Mouse (Mus musculus) liver, postnatal 0 days (tissue): ENCODE data around the gene Pik3c2g. TPM values are rescaled to one million over a fixed set of nuclear protein-coding genes. Genes with fewer than 3 reads are reported as not detected.
A peak's percentile ranks its signal among the peaks of the same experiment; 100 is the strongest.

ENCODE experiments used
- ATAC-seq: fragments of 200-750 bp; cut with Nextera tagmentation; 2 replicates; pipeline ENCODE4 v1.8.0; 2017; ENCODE audit warnings: mild to moderate bottlenecking, moderate library complexity
- DNase-seq: peaks from one replicate; pipeline ENCODE4 v3.0.0-alpha.2; 2016
- H3K27ac ChIP-seq: fragments of 300-500 bp; sonication (generic); 2 replicates; pipeline ENCODE4 v1.5.1; 2014; ENCODE audit warnings: antibody characterized with exemption, moderate library complexity, mild to moderate bottlenecking, low read depth
- H3K27me3 ChIP-seq: fragments of 300-500 bp; sonication (generic); 2 replicates; pipeline ENCODE4 v1.6.1; 2014; ENCODE audit warnings: low read length, control low read depth, mixed read lengths; ENCODE audit not compliant: insufficient read depth
- H3K36me3 ChIP-seq: fragments of 300-500 bp; sonication (generic); replicated peaks from 2 replicates; pipeline ENCODE4 v1.6.1; 2014; ENCODE audit warnings: mild to moderate bottlenecking, control low read depth, low read length, moderate library complexity, mixed read lengths; ENCODE audit not compliant: insufficient read depth
- H3K4me1 ChIP-seq: fragments of 300-500 bp; sonication (generic); 2 replicates; pipeline ENCODE4 v1.6.1; 2014; ENCODE audit warnings: antibody characterized with exemption, mild to moderate bottlenecking, control low read depth; ENCODE audit not compliant: insufficient read depth
- H3K4me2 ChIP-seq: fragments of 300-500 bp; sonication (generic); 2 replicates; pipeline ENCODE4 v1.6.1; 2014; ENCODE audit warnings: low read depth, mild to moderate bottlenecking, low read length, moderate library complexity, mixed read lengths
- H3K4me3 ChIP-seq: fragments of 300-500 bp; sonication (generic); 2 replicates; pipeline ENCODE4 v1.5.1; 2014; ENCODE audit warnings: low read depth, low read length
- H3K9ac ChIP-seq: fragments of 300-500 bp; sonication (generic); replicated peaks from 2 replicates; pipeline ENCODE4 v1.6.1; 2014; ENCODE audit warnings: mild to moderate bottlenecking, moderate library complexity
- H3K9me3 ChIP-seq: fragments of 300-500 bp; sonication (generic); 2 replicates; pipeline ENCODE4 v1.6.1; 2016; ENCODE audit warnings: mild to moderate bottlenecking, control low read depth, low read length, mixed read lengths
- CTCF ChIP-seq: sonication (generic); IDR thresholded peaks from 2 replicates; pipeline ENCODE4 v1.5.1; 2016; ENCODE audit warnings: antibody characterized with exemption, low read depth
- EP300 ChIP-seq: IDR thresholded peaks from 2 replicates; pipeline ENCODE4 v1.6.1; 2016; ENCODE audit warnings: antibody characterized with exemption, low read depth, mild to moderate bottlenecking
- WGBS: fragments of 180-500 bp; shearing (Covaris S2); extraction: QIAGEN DNeasy Blood & Tissue Kit; methylation state at CpG from one replicate; pipeline ENCODE4 v1.1.7; 2014; ENCODE audit not compliant: insufficient replicate concordance; 5-methylcytosine and 5-hydroxymethylcytosine counted together
- polyA plus RNA-seq: library from polyadenylated mRNA; unstranded; fragments of >200 nt; fragmentation: Nextera tagmentation; extraction: Ambion mirVana; gene quantifications from 2 replicates; pipeline ENCODE4 v1.2.1, GENCODE M21; 2015

Gene Pik3c2g
- 5.6 and 5.8 TPM in 2 replicates for polyA plus RNA-seq

DNA sequence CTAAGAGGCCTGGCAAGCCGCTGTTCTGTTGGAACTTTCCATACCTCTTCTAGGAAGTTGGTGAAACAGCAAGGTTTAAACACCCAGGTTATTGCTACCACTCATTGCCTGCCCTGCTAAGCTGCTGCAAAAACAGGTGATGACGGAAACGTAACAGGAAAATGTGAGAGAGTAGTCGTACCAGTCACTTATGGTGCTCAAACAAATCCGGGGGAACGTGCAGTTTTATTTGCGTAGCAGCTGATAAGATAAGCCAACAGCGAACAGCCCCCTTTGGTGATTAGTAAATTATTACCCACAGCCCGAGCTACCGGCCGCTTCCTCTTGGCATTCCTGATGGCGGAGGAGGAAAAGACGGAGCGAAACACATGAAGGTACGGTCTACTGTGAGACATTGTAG, at the start of gene Pik3c2g:
Gene Pik3c2g, plus strand, starts transcription at position 330 of the 400 bp plus-strand sequence.
- DNase-seq (peak; percentile 37), ATAC-seq (peak; percentile 61)
- no peaks in the 10 kb centered on the region for H3K4me1 ChIP-seq
- H3K4me2 ChIP-seq, result peak within 1 kb of the TSS; percentile 46
- H3K27me3 ChIP-seq, result no peaks in the 10 kb centered on the region
- peak within 1 kb of the TSS; percentile 38 for H3K4me3 ChIP-seq
- no peaks in the 10 kb centered on the region for H3K9me3 ChIP-seq
- WGBS, result 21% methylated on average over 15 of the region's 15 CpGs
- no peaks in the 10 kb centered on the region for H3K36me3 ChIP-seq
- peak within 1 kb of the TSS; percentile 53 for H3K9ac ChIP-seq
- no peak for TF ChIP-seq CTCF
- TF ChIP-seq EP300, result 0 out of 2 replicates have a peak, but pooled peaks have one; percentile 27
- peak within 1 kb of the TSS; percentile 84 for H3K27ac ChIP-seq

DNA sequence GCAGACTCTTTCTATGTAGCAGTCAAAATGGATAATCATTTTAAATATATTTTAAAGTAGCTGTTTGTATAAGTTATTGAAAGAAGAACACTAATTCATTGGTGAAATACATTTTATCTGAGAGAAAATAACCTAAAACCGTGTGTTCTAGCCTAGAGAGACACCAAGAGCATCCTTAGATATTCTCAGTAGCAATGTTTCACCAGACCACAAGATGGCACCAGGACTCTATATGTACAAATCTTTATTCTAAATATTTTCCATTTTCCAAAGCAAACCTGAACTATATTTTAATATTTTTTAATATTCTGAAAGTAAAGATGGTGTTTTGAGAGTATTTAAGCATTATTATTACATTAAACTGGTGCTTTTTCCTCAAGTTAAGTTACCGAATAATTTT, 48.6 kb upstream of the Pik3c2g start:
- Histone ChIP-seq H3K4me1 (no peaks in the 10 kb centered on the region), H3K9ac (no peak overlapping the region), H3K4me3 (no peak overlapping the region), H3K27ac (no peak overlapping the region), H3K27me3 (no peaks in the 10 kb centered on the region), H3K4me2 (no peak overlapping the region), H3K9me3 (no peaks in the 10 kb centered on the region), H3K36me3 (no peaks in the 10 kb centered on the region)
- ATAC-seq (no peak), DNase-seq (no peak)
- whole genome bisulfite sequencing, result 58% methylated on average over 2 of the region's 2 CpGs
- TF ChIP-seq EP300 (no peak), CTCF (peak; percentile 48)

DNA sequence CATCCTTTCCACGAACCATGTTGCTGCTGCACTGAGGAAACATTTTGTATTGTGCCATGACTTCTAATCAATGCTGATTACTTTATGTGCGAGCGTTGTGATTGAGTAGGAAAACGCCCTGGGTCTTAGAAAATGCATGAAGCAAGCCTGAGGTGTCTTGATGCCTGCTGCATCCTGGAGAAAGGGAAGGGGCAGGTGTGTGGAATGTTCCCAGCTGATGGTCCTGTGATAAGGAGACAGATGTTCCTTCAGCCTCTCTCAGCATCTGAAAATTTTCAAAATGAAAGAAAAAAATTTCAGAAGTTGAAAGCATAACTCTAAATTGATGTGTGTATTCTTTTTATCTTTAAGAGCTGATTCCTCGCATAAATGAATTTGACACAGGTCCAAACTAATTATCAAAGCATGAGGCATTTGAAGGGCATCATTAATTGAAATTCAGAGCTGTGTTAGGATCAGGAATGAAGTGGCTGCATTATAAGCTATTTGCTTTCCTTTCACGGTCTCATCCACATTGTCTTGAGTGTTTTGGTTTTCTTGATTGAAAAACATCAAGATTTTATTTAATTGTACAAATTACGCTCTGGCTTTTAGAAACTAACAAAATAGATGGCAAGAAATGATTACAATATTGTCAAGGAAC, 31.4 kb upstream of the Pik3c2g start:
- Histone ChIP-seq H3K9me3 (no peaks in the 10 kb centered on the region), H3K4me1 (no peaks in the 10 kb centered on the region), H3K27ac (no peak overlapping the region), H3K4me2 (no peak overlapping the region), H3K36me3 (no peaks in the 10 kb centered on the region), H3K4me3 (no peak overlapping the region), H3K9ac (no peak overlapping the region), H3K27me3 (no peaks in the 10 kb centered on the region)
- ATAC-seq, result no peak
- no peak for DNase-seq
- TF ChIP-seq EP300 (no peak), CTCF (no peak)
- 73% methylated on average over 7 of the region's 7 CpGs for WGBS

DNA sequence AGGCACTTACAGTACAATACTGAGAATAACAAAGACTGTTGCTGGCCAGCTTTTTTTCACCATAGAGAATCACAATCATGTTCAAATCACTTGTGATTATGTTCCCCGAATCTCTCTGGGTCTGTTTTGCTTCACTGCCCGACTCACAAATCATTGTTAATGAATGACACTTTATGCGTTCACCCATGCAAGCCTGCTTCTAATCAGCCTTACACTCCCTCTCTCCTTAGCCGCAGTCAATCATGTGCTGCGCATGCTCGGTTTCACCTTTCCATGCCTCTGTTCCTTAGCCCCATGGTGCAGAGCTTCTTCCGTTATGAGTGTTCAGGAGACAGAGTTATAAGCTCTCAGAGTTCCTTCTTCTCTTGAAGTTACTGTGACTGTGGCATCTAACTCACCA, 17.8 kb upstream of the Pik3c2g start:
- TF ChIP-seq CTCF (no peak), EP300 (no peak)
- no peak overlapping the region for H3K4me3 ChIP-seq
- ATAC-seq, result no peak

DNA sequence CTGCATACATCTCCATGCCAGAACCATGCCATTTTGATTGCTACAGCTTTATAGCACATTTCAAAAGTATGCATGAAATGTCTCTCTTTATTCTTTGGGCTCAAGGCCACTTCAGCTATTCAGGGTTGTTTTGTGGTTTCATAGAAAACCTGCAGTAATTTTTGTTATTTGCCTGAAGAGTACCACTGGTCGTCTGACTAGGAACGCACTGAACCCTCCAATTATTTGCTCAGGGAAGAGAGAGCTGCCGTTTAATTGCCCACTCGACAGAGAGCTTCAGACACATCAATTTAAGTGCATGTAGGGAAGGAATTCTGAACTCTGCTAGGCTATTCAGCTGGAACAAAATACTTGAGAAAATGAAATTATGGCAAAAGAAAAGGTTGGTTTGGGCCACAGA, 11.2 kb upstream of the Pik3c2g start:
- no peak overlapping the region for H3K27ac ChIP-seq
- H3K27me3 ChIP-seq, result no peaks in the 10 kb centered on the region
- 64% methylated on average over 4 of the region's 4 CpGs for WGBS
- no peak overlapping the region for H3K4me3 ChIP-seq
- H3K4me2 ChIP-seq, result no peak overlapping the region
- TF ChIP-seq EP300 (no peak), CTCF (no peak)
- no peaks in the 10 kb centered on the region for H3K9me3 ChIP-seq
- no peak overlapping the region for H3K9ac ChIP-seq
- DNase-seq (no peak), ATAC-seq (no peak)
- no peaks in the 10 kb centered on the region for H3K4me1 ChIP-seq
- H3K36me3 ChIP-seq, result no peaks in the 10 kb centered on the region

More for the DNA sequence above, 17.8 kb upstream of the Pik3c2g start:
- H3K4me2 ChIP-seq, result no peak overlapping the region
- H3K27ac ChIP-seq, result no peak overlapping the region
- H3K27me3 ChIP-seq, result no peaks in the 10 kb centered on the region
- H3K9ac ChIP-seq, result no peak overlapping the region
- H3K36me3 ChIP-seq, result no peaks in the 10 kb centered on the region
- no peaks in the 10 kb centered on the region for H3K4me1 ChIP-seq
- no peak for DNase-seq
- WGBS, result 68% methylated on average over 7 of the region's 7 CpGs
- no peaks in the 10 kb centered on the region for H3K9me3 ChIP-seq

DNA sequence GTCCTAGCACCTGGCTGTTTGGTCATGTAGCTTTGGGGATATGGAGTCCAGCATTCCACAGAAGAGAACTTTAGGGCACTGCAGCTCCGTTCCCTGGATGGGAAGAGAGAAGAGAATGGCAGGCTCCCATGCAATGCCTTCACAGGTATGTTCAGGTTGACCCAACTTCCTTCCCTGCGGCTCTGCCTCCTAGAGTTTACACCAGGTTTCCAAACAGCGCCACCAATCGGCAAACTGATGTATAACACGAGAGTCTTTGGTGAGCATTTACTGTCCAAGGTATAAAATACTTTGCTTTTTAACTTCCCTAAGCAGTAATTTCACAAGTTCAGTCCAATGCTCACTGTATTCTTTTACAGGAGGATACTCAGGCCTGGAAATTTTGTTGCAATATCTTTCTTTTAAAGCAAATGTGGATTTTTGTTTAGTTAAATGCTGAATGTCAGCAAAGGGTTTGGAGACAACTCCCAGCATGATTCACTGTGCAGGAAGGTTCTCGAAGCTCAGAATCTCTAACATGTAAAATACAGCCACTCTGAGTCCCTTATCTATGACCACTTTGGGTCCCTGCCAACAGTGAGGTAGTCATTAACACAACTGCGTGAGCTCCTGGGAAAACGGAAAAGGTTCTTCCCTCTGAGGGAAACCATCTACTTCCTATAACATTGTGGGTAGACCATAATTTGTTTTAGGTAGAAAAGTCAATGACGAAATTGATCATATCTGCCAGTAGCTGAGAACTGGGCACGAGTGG, 10.6 kb upstream of the Pik3c2g start:
- peak; percentile 47; the same call in 1 of the 2 replicates for ATAC-seq

More for the DNA sequence above, 10.6 kb upstream of the Pik3c2g start:
- Histone ChIP-seq H3K4me1 (no peaks in the 10 kb centered on the region), H3K27me3 (no peaks in the 10 kb centered on the region), H3K9me3 (no peaks in the 10 kb centered on the region), H3K4me2 (peak overlapping the region; percentile 68), H3K4me3 (peak overlapping the region; percentile 32; the same call in 1 of the 2 replicates), H3K27ac (no peak overlapping the region), H3K9ac (no peak overlapping the region), H3K36me3 (no peaks in the 10 kb centered on the region)
- TF ChIP-seq EP300 (no peak), CTCF (peak; percentile 34)
- 51% methylated on average over 10 of the region's 10 CpGs for WGBS
- peak; percentile 24 for DNase-seq
